18 mouse cellular contexts compared by ENCODE assay signal in genomic region chr11:42178296-42178695, GRCm38 (mm10). TPM values are rescaled to one million over a fixed set of nuclear protein-coding genes. Genes with fewer than 3 reads are reported as not detected.
DNase-seq lines count a peak whose midpoint lies in the region; ATAC-seq and TF ChIP-seq lines count a peak whose summit lies in the region.
"Had no signal": no experiment of that assay in that cellular context is flagged by ENCODE, and none has a peak within 500 bp of the region (broad histone marks: within the 10 kb centered on the region; RNA-seq: fewer than 3 reads in every experiment).

No protein-coding gene starts in this region.

- H3K9me3 ChIP-seq in heart, embryonic 11.5 days (replicated peaks; ENCODE audit: control insufficient read depth, low read length) = no peaks in the 10 kb centered on the region
- no peaks in the 10 kb centered on the region for H3K9me3 ChIP-seq in liver, embryonic 12.5 days (replicated peaks)
- H3K9me3 ChIP-seq: forebrain, embryonic 13.5 days; kidney, embryonic 15.5 days; limb, embryonic 12.5 days had no signal

- H3K4me3 ChIP-seq in heart, adult 2 months = no peak overlapping the region
- H3K4me3 ChIP-seq in heart, embryonic 11.5 days (ENCODE audit: low read depth, low read length) = no peak overlapping the region
- peak overlapping the region; percentile 23 for H3K4me3 ChIP-seq in layer of hippocampus, adult 2 months
- H3K4me3 ChIP-seq in liver, embryonic 12.5 days = no peak overlapping the region
- H3K4me3 ChIP-seq: forebrain, embryonic 13.5 days; kidney, embryonic 15.5 days; limb, embryonic 12.5 days had no signal

- no peak for DNase-seq in heart, adult 2 months
- no peak for DNase-seq in layer of hippocampus, adult 2 months (ENCODE audit: low spot score in 2 of 2)
- DNase-seq in layer of hippocampus, postnatal 25 days (ENCODE audit: extremely low spot score in 1 of 2, low spot score in 1 of 2) = no peak
- peak; percentile 1 for DNase-seq in 416B (ENCODE audit: low read depth)
- DNase-seq in brain, adult 2 months (ENCODE audit: low read depth, low spot score) = peak; percentile 31
- DNase-seq in frontal cortex, adult 2 months (ENCODE audit: extremely low spot score in 1 of 2, low spot score in 1 of 2) = no peak
- DNase-seq: adrenal gland, adult 8-10 months; embryo, embryonic 11 days; heart, postnatal 14 days; lung, postnatal 14 days had no signal

- no peak for TF ChIP-seq POLR2A in heart, adult 2 months (IDR thresholded peaks at IDR 0.05; ENCODE audit: insufficient read depth, low read depth, low read length)

- no peak overlapping the region for H3K4me2 ChIP-seq in heart, embryonic 11.5 days
- no peak overlapping the region for H3K4me2 ChIP-seq in liver, embryonic 12.5 days
- H3K4me2 ChIP-seq: forebrain, embryonic 13.5 days; kidney, embryonic 15.5 days; limb, embryonic 12.5 days had no signal

- no peak for ATAC-seq in heart, embryonic 11.5 days (replicated peaks; ENCODE audit: insufficient number of reproducible peaks, low FRiP score, low TSS enrichment)
- no peak for ATAC-seq in liver, embryonic 12.5 days
- ATAC-seq: forebrain, embryonic 13.5 days had no signal

- no peaks in the 10 kb centered on the region for H3K36me3 ChIP-seq in heart, adult 2 months (ENCODE audit: control insufficient read depth, insufficient read depth, low read length)
- H3K36me3 ChIP-seq in heart, embryonic 11.5 days (ENCODE audit: control insufficient read depth, insufficient read depth, low read length) = no peaks in the 10 kb centered on the region
- no peaks in the 10 kb centered on the region for H3K36me3 ChIP-seq in liver, embryonic 12.5 days
- H3K36me3 ChIP-seq: kidney, embryonic 15.5 days; limb, embryonic 12.5 days had no signal

- TF ChIP-seq EP300 in heart, adult 2 months (IDR thresholded peaks at IDR 0.05; ENCODE audit: insufficient read depth, low read depth, low read length) = no peak

- intact Hi-C loops in heart, adult 2 months (cut with DNase I) = no loop called here

- no peak overlapping the region for H3K27ac ChIP-seq in heart, adult 2 months
- no peak overlapping the region for H3K27ac ChIP-seq in heart, embryonic 11.5 days (ENCODE audit: low read depth, low read length)
- peak overlapping the region; percentile 58 for H3K27ac ChIP-seq in layer of hippocampus, adult 2 months
- no peak overlapping the region for H3K27ac ChIP-seq in liver, embryonic 12.5 days
- H3K27ac ChIP-seq: forebrain, embryonic 13.5 days; kidney, embryonic 15.5 days; limb, embryonic 12.5 days; liver, embryonic 14.5 days had no signal

- H3K79me2 ChIP-seq in heart, adult 2 months (replicated peaks; ENCODE audit: control insufficient read depth, insufficient read depth, low read length) = no peaks in the 10 kb centered on the region

- no peak overlapping the region for H3K9ac ChIP-seq in heart, adult 2 months (ENCODE audit: low read depth, low read length)
- H3K9ac ChIP-seq in heart, embryonic 11.5 days (ENCODE audit: low read depth, low read length) = no peak overlapping the region
- no peak overlapping the region for H3K9ac ChIP-seq in liver, embryonic 12.5 days
- H3K9ac ChIP-seq: forebrain, embryonic 13.5 days; kidney, embryonic 15.5 days; limb, embryonic 12.5 days; liver, embryonic 14.5 days had no signal

- H3K4me1 ChIP-seq in heart, adult 2 months (ENCODE audit: control insufficient read depth, insufficient read depth, low read length) = no peaks in the 10 kb centered on the region; the same call in 1 of the 2 replicates
- no peaks in the 10 kb centered on the region for H3K4me1 ChIP-seq in heart, embryonic 11.5 days (ENCODE audit: control insufficient read depth, insufficient read depth, low read length)
- H3K4me1 ChIP-seq in liver, embryonic 12.5 days = no peaks in the 10 kb centered on the region

- TF ChIP-seq CTCF in heart, adult 2 months (IDR thresholded peaks at IDR 0.05) = peak; percentile 57
- TF ChIP-seq CTCF in layer of hippocampus, adult 2 months (conservative IDR thresholded peaks at IDR 0.05) = peak; percentile 81

- 83% methylated on average over 2 of the region's 2 CpGs for WGBS in heart, adult 2 months
- WGBS in heart, embryonic 11.5 days (ENCODE audit: insufficient replicate concordance) = 89% methylated on average over 2 of the region's 2 CpGs
- WGBS in liver, embryonic 12.5 days (ENCODE audit: insufficient replicate concordance) = 83% methylated on average over 2 of the region's 2 CpGs

- H3K27me3 ChIP-seq in heart, adult 2 months (ENCODE audit: control insufficient read depth, insufficient read depth, low read length) = 0 out of 2 replicates have a peak, but pooled peaks cover 3% of the 10 kb centered on the region
- H3K27me3 ChIP-seq in heart, embryonic 11.5 days (ENCODE audit: control insufficient read depth, insufficient read depth, low read length) = no peaks in the 10 kb centered on the region; the same call in 1 of the 2 replicates
- peaks cover 22% of the 10 kb centered on the region for H3K27me3 ChIP-seq in liver, embryonic 12.5 days (replicated peaks)

RNA-seq across cellular contexts. Expression of gene Gabra1, which starts 4.4 kb away (rescaled TPM):
- total RNA-seq in heart, adult 2 months (2021) = 1 to 10 TPM; 1.3 to 1.5 TPM
- 0.26 and 0.62 TPM in 2 replicates for polyA plus RNA-seq in heart, adult 2 months (2012; rRNA removed)
- 1.6 and 2.0 TPM in 2 replicates for polyA plus RNA-seq in heart, embryonic 11.5 days (2014; fragmentation: Nextera tagmentation; extraction: Ambion mirVana)
- 100 to 1,000 TPM; 406 to 411 TPM for total RNA-seq in layer of hippocampus, adult 2 months (2021)
- 100 to 1,000 TPM; 403 to 405 TPM for total RNA-seq in layer of hippocampus, postnatal 25 days (2021)
- 113 and 124 TPM in 2 replicates for polyA plus RNA-seq in frontal cortex, adult 2 months (2012; rRNA removed)
- polyA plus RNA-seq in liver, embryonic 12.5 days (2016; fragmentation: Nextera tagmentation; extraction: Ambion mirVana) = 0.17 and 0.30 TPM in 2 replicates
- total RNA-seq: megakaryocyte-erythroid progenitor cell, adult 5-6 weeks; neutrophil, adult 5-6 weeks had no signal

Comparison
In these comparisons a context has a peak if more than half of its experiments do, and no peak if none do; other contexts are left out.
1. DNase-seq: peak in 416B (single experiment) and brain, adult 2 months (single experiment); none in heart, adult 2 months (0 of 2), layer of hippocampus, adult 2 months (0 of 2), layer of hippocampus, postnatal 25 days (0 of 2) and frontal cortex, adult 2 months (0 of 2).
2. RNA of gene Gabra1, which starts 4.4 kb away (polyA plus RNA-seq): 113 to 124 TPM in frontal cortex, adult 2 months; 1.6 to 2.0 TPM in heart, embryonic 11.5 days, 0.26 to 0.62 TPM in heart, adult 2 months and 0.17 to 0.30 TPM in liver, embryonic 12.5 days; every median in the first group is over 10 times any median in the second.